Mouse (Mus musculus) neutrophil, adult 5-6 weeks (primary cell): Measurements from ENCODE around the gene Txndc2. TPM values are rescaled to one million over a fixed set of nuclear protein-coding genes. Genes with fewer than 3 reads are reported as not detected.

Experiments
- total RNA-seq: library from RNA; stranded (forward); fragments of 200-1000 nt; gene quantifications from 2 replicates; pipeline ENCODE4 v1.2.3, GENCODE M21; 2017

The Txndc2 gene
- total RNA-seq, 1 experiment from 2014 or later, result 0.23 TPM

Other genes starting within 250 kb of the Txndc2 start
- gene Tmem232, start 101.4 kb downstream of the Txndc2 start, total RNA-seq, result not detected in 2 replicates
- gene Vapa, start 28.6 kb downstream of the Txndc2 start, total RNA-seq, result 91.2 and 98.1 TPM in 2 replicates
- gene Rab31, start 130.6 kb upstream of the Txndc2 start, total RNA-seq, result 90.1 and 93.1 TPM in 2 replicates
- 111 and 121 TPM in 2 replicates for gene Ppp4r1, start 140.4 kb upstream of the Txndc2 start, total RNA-seq
- 88.3 and 108 TPM in 2 replicates for gene Ralbp1, start 243.6 kb upstream of the Txndc2 start, total RNA-seq